22 mouse cellular contexts compared by ENCODE assay signal in genomic region chrX:56665226-56665973, GRCm38 (mm10). TPM values are rescaled to one million over a fixed set of nuclear protein-coding genes. Genes with fewer than 3 reads are reported as not detected.
DNase-seq lines count a peak whose midpoint lies in the region; ATAC-seq and TF ChIP-seq lines count a peak whose summit lies in the region.
"Had no signal": no experiment of that assay in that cellular context is flagged by ENCODE, and none has a peak within 500 bp of the region (broad histone marks: within the 10 kb centered on the region; RNA-seq: fewer than 3 reads in every experiment).

No protein-coding gene starts in this region.

- no peaks in the 10 kb centered on the region for H3K27me3 ChIP-seq in heart, embryonic 10.5 days (ENCODE audit: insufficient read depth, poor library complexity, severe bottlenecking)
- H3K27me3 ChIP-seq in liver, postnatal 0 days (ENCODE audit: insufficient read depth, low read length): no peaks in the 10 kb centered on the region
- H3K27me3 ChIP-seq in liver, embryonic 11.5 days (replicated peaks; ENCODE audit: control insufficient read depth, insufficient read depth, low read length): no peaks in the 10 kb centered on the region
- H3K27me3 ChIP-seq in hindbrain, postnatal 0 days (ENCODE audit: insufficient read depth, low read length): no peaks in the 10 kb centered on the region
- H3K27me3 ChIP-seq: hindbrain, embryonic 13.5 days had no signal

- no peak for DNase-seq in heart, embryonic 10.5 days (ENCODE audit: low spot score)
- DNase-seq in heart, postnatal 14 days: no peak
- no peak for DNase-seq in liver, postnatal 0 days
- no peak for DNase-seq in liver, embryonic 11.5 days (ENCODE audit: low spot score)
- peak; percentile 81 for DNase-seq in kidney, adult 9 months
- no peak for DNase-seq in hindbrain, postnatal 0 days (ENCODE audit: low spot score)
- DNase-seq in frontal cortex, adult 2 months (ENCODE audit: extremely low spot score in 1 of 2, low spot score in 1 of 2): no peak
- DNase-seq: B cell, adult 2 months; cerebellum, adult 11 months; cerebellum, postnatal 36 days; lung, postnatal 4 days; retina, postnatal 1 day; thymus, postnatal 4 days had no signal

- peak overlapping the region; percentile 47; the same call in 1 of the 2 replicates for H3K27ac ChIP-seq in heart, embryonic 10.5 days
- H3K27ac ChIP-seq in liver, postnatal 0 days (ENCODE audit: low read depth): no peak overlapping the region
- no peak overlapping the region for H3K27ac ChIP-seq in liver, embryonic 11.5 days (ENCODE audit: low read depth, low read length)
- peak overlapping the region; percentile 17 for H3K27ac ChIP-seq in brown adipose tissue, adult 24 weeks (replicated peaks; ENCODE audit: low read depth, low read length)
- H3K27ac ChIP-seq in hindbrain, postnatal 0 days: no peak overlapping the region
- H3K27ac ChIP-seq: embryonic facial prominence, embryonic 10.5 days; hindbrain, embryonic 13.5 days had no signal

- H3K4me3 ChIP-seq in heart, embryonic 10.5 days: no peak overlapping the region
- no peak overlapping the region for H3K4me3 ChIP-seq in liver, postnatal 0 days (ENCODE audit: low read depth, low read length)
- no peak overlapping the region for H3K4me3 ChIP-seq in liver, embryonic 11.5 days (ENCODE audit: low read depth, low read length)
- no peak overlapping the region for H3K4me3 ChIP-seq in brown adipose tissue, adult 24 weeks (ENCODE audit: insufficient read depth, low read depth, low read length)
- no peak overlapping the region for H3K4me3 ChIP-seq in hindbrain, postnatal 0 days (ENCODE audit: low read length)
- H3K4me3 ChIP-seq: embryonic facial prominence, embryonic 10.5 days; erythroblast, embryonic 14.5 days; hindbrain, embryonic 13.5 days; myocyte had no signal

- H3K4me1 ChIP-seq in heart, embryonic 10.5 days: peaks cover 7% of the 10 kb centered on the region; the same call in 1 of the 2 replicates
- no peaks in the 10 kb centered on the region for H3K4me1 ChIP-seq in liver, postnatal 0 days (ENCODE audit: insufficient read depth)
- no peaks in the 10 kb centered on the region; the same call in 1 of the 2 replicates for H3K4me1 ChIP-seq in liver, embryonic 11.5 days (replicated peaks; ENCODE audit: control insufficient read depth, insufficient read depth, low read length)
- no peaks in the 10 kb centered on the region; the same call in 1 of the 2 replicates for H3K4me1 ChIP-seq in brown adipose tissue, adult 24 weeks (ENCODE audit: control insufficient read depth, insufficient read depth, insufficient read length, low read length)
- no peaks in the 10 kb centered on the region for H3K4me1 ChIP-seq in hindbrain, postnatal 0 days (ENCODE audit: insufficient read depth, low read length)
- H3K4me1 ChIP-seq: hindbrain, embryonic 13.5 days had no signal

- TF ChIP-seq EP300 in liver, postnatal 0 days (IDR thresholded peaks at IDR 0.05; ENCODE audit: low read depth): no peak

- WGBS in heart, embryonic 10.5 days: 53% methylated on average over 8 of the region's 8 CpGs
- 81% methylated on average over 8 of the region's 8 CpGs for WGBS in liver, postnatal 0 days (ENCODE audit: insufficient replicate concordance)
- 86% methylated on average over 8 of the region's 8 CpGs for WGBS in liver, embryonic 11.5 days
- WGBS in hindbrain, postnatal 0 days: 79% methylated on average over 8 of the region's 8 CpGs

- H3K36me3 ChIP-seq in heart, embryonic 10.5 days: no peaks in the 10 kb centered on the region
- H3K36me3 ChIP-seq in liver, postnatal 0 days (replicated peaks; ENCODE audit: insufficient read depth, low read length): no peaks in the 10 kb centered on the region
- no peaks in the 10 kb centered on the region for H3K36me3 ChIP-seq in liver, embryonic 11.5 days (ENCODE audit: control insufficient read depth, insufficient read depth, low read length)
- no peaks in the 10 kb centered on the region for H3K36me3 ChIP-seq in hindbrain, postnatal 0 days (ENCODE audit: insufficient read depth, low read length)
- H3K36me3 ChIP-seq: embryonic facial prominence, embryonic 10.5 days; hindbrain, embryonic 13.5 days had no signal

- TF ChIP-seq CTCF in liver, postnatal 0 days (IDR thresholded peaks at IDR 0.05; ENCODE audit: low read depth): no peak
- no peak for TF ChIP-seq CTCF in hindbrain, postnatal 0 days (IDR thresholded peaks at IDR 0.05; ENCODE audit: low read depth)

- intact Hi-C loops in heart, postnatal 14 days (cut with DNase I): loop anchor here (5.0 kb wide), 1 partner anchor 67 kb away; the partner anchor contains the start of gene Fhl1

- no peak overlapping the region for H3K9ac ChIP-seq in liver, postnatal 0 days (replicated peaks)
- no peak overlapping the region for H3K9ac ChIP-seq in liver, embryonic 11.5 days (ENCODE audit: low read depth, low read length)
- no peak overlapping the region for H3K9ac ChIP-seq in hindbrain, postnatal 0 days (replicated peaks; ENCODE audit: low read length)
- H3K9ac ChIP-seq: hindbrain, embryonic 13.5 days had no signal

- H3K9me3 ChIP-seq in heart, embryonic 10.5 days: no peaks in the 10 kb centered on the region
- H3K9me3 ChIP-seq in liver, postnatal 0 days (ENCODE audit: low read length): no peaks in the 10 kb centered on the region
- no peaks in the 10 kb centered on the region for H3K9me3 ChIP-seq in liver, embryonic 11.5 days (ENCODE audit: control insufficient read depth, low read length)
- H3K9me3 ChIP-seq in hindbrain, postnatal 0 days (ENCODE audit: low read length): no peaks in the 10 kb centered on the region
- H3K9me3 ChIP-seq: embryonic facial prominence, embryonic 10.5 days; hindbrain, embryonic 13.5 days had no signal

- H3K4me2 ChIP-seq in liver, postnatal 0 days (ENCODE audit: low read depth, low read length): no peak overlapping the region
- H3K4me2 ChIP-seq in liver, embryonic 11.5 days: no peak overlapping the region
- H3K4me2 ChIP-seq in hindbrain, postnatal 0 days (ENCODE audit: low read depth, low read length): no peak overlapping the region
- H3K4me2 ChIP-seq: hindbrain, embryonic 13.5 days; midbrain, embryonic 11.5 days had no signal

- peak; percentile 36; the same call in 1 of the 2 replicates for ATAC-seq in liver, postnatal 0 days
- no peak for ATAC-seq in liver, embryonic 11.5 days (replicated peaks; ENCODE audit: low FRiP score)
- ATAC-seq in hindbrain, postnatal 0 days: no peak
- ATAC-seq: forebrain, embryonic 16.5 days; intestine, postnatal 0 days; Patski had no signal

RNA-seq across cellular contexts. Expression of gene Slc9a6, which starts 55.8 kb away (rescaled TPM):
- 6.3 and 8.0 TPM in 2 replicates for polyA plus RNA-seq in heart, embryonic 10.5 days (2016; fragmentation: Nextera tagmentation; extraction: Ambion mirVana)
- total RNA-seq in heart, postnatal 14 days (2021): 10 to 100 TPM; 18.2 to 20.3 TPM
- 3.7 and 4.0 TPM in 2 replicates for polyA plus RNA-seq in liver, postnatal 0 days (2015; fragmentation: Nextera tagmentation; extraction: Ambion mirVana)
- 6.8 and 7.3 TPM in 2 replicates for polyA plus RNA-seq in liver, embryonic 11.5 days (2014; fragmentation: Nextera tagmentation; extraction: Ambion mirVana)
- 15.4 and 18.2 TPM in 2 replicates for polyA plus RNA-seq in brown adipose tissue, adult 24 weeks (2012; ENCODE audit: insufficient read depth, insufficient read length, missing spikeins)
- 78.7 and 84.0 TPM in 2 replicates for total RNA-seq in hindbrain, postnatal 0 days (2014; rRNA removed)
- polyA plus RNA-seq in hindbrain, postnatal 0 days (2015; fragmentation: Nextera tagmentation; extraction: Ambion mirVana): 53.3 and 59.2 TPM in 2 replicates
- polyA plus RNA-seq in frontal cortex, adult 2 months (2012; rRNA removed): 64.8 and 73.8 TPM in 2 replicates

Comparison
In these comparisons a context has a peak if more than half of its experiments do, and no peak if none do; other contexts are left out.
1. H3K27ac ChIP-seq: peak in heart, embryonic 10.5 days (single experiment) and brown adipose tissue, adult 24 weeks (single experiment); none in liver, postnatal 0 days (single experiment), liver, embryonic 11.5 days (single experiment) and hindbrain, postnatal 0 days (single experiment).